Mouse (Mus musculus) CH12.LX (cell line): Measurements from ENCODE around the gene R3hcc1l.

Source experiments
- CTCF ChIP-seq, 2 experiments: IDR thresholded peaks in 1 of 2; conservative IDR thresholded peaks in 1 of 2; 2 replicates each; pipeline ENCODE4 v1.5.1; 2011 to 2012; ENCODE audit warnings: low read depth in 2 of 2, low read length in 2 of 2, improper control_type of control experiment in 1 of 2, inconsistent platforms in 1 of 2, mild to moderate bottlenecking in 1 of 2, moderate library complexity in 1 of 2
- EP300 ChIP-seq: IDR thresholded peaks from 2 replicates; pipeline ENCODE4 v1.6.1; 2011; ENCODE audit warnings: low read length, improper control_type of control experiment
- MAX ChIP-seq: IDR thresholded peaks from 2 replicates; pipeline ENCODE4 v1.6.1; 2011; ENCODE audit warnings: low read length, improper control_type of control experiment
- POLR2A ChIP-seq: IDR thresholded peaks from 2 replicates; pipeline ENCODE4 v1.6.1; 2011; ENCODE audit warnings: low read depth, mild to moderate bottlenecking, improper control_type of control experiment, low read length
- POLR2AphosphoS2 ChIP-seq: IDR thresholded peaks from 2 replicates; pipeline ENCODE4 v1.6.1; 2011; ENCODE audit warnings: low read depth, low read length, improper control_type of control experiment
- RAD21 ChIP-seq: IDR thresholded peaks from 2 replicates; pipeline ENCODE4 v1.6.1; 2011; ENCODE audit warnings: low read depth, mild to moderate bottlenecking, low read length, improper control_type of control experiment, moderate library complexity
- SMC3 ChIP-seq: IDR thresholded peaks from 2 replicates; pipeline ENCODE4 v1.6.1; 2011; ENCODE audit warnings: low read depth, low read length, improper control_type of control experiment
- UBTF ChIP-seq: IDR thresholded peaks from 2 replicates; pipeline ENCODE4 v1.6.1; 2012; ENCODE audit warnings: low read depth, mild to moderate bottlenecking, inconsistent platforms, low read length, improper control_type of control experiment, moderate library complexity
- USF1 ChIP-seq: IDR thresholded peaks from 2 replicates; pipeline ENCODE4 v1.6.1; 2014; ENCODE audit warnings: low read depth, mild to moderate bottlenecking, inconsistent platforms, low read length, improper control_type of control experiment
- USF2 ChIP-seq: conservative IDR thresholded peaks from 2 replicates; pipeline ENCODE4 v1.6.1; 2011; ENCODE audit warnings: low read depth, low read length, improper control_type of control experiment
- ZNF384 ChIP-seq: IDR thresholded peaks from 2 replicates; pipeline ENCODE4 v1.6.1; 2012; ENCODE audit warnings: low read depth, low read length, improper control_type of control experiment, inconsistent platforms

DNA sequence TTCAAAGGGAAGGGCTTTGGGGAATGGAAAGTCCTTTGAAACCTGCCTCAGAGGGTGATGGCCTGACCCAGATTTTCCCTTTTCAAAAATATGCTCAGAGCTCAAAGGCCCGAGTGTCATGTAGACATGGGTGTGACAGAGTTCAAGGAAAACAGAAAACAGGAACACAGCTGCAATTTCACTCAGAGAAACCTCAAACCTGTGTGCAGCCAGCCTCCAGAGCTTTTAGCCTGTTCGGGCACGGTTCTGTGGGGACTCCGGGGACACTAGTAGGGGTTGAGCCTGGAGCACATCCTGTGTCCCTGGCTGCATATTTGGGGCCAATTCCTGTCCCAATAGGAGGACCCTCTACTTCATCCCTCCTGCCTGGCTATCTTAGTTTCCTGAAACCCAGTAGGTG is 113.7 kb downstream of the R3hcc1l start:
- TF ChIP-seq MAX (no peak), EP300 (no peak), CTCF (conservative IDR thresholded peaks at IDR 0.05 in 1 of 2, IDR thresholded peaks at IDR 0.05 in 1 of 2; ENCODE audit: low read depth in 2 of 2, low read length in 2 of 2) (no peak), UBTF (no peak), POLR2A (no peak), USF2 (no peak), ZNF384 (no peak), SMC3 (no peak), USF1 (no peak), POLR2AphosphoS2 (no peak), RAD21 (no peak)
